Mouse (Mus musculus) liver, embryonic 16.5 days (tissue): Measurements from ENCODE around the gene Kalrn. TPM values are rescaled to one million over a fixed set of nuclear protein-coding genes. Genes with fewer than 3 reads are reported as not detected.

Source experiments
- ATAC-seq: fragments of 200-750 bp; cut with Nextera tagmentation; 2 replicates; pipeline ENCODE4 v1.8.0; 2017; ENCODE audit warnings: low read depth, mild to moderate bottlenecking, moderate number of reproducible peaks, moderate library complexity
- H3K27ac ChIP-seq: fragments of 300-500 bp; sonication (generic); 2 replicates; pipeline ENCODE4 v1.5.1; 2014; ENCODE audit warnings: mild to moderate bottlenecking, low read length
- H3K27me3 ChIP-seq: fragments of 300-500 bp; sonication (generic); 2 replicates; pipeline ENCODE4 v1.6.1; 2014; ENCODE audit warnings: low read depth, low read length, mixed read lengths; ENCODE audit not compliant: control insufficient read depth, insufficient read depth
- H3K36me3 ChIP-seq: fragments of 300-500 bp; sonication (generic); 2 replicates; pipeline ENCODE4 v1.6.1; 2014; ENCODE audit warnings: mild to moderate bottlenecking; ENCODE audit not compliant: control insufficient read depth, insufficient read depth
- H3K4me1 ChIP-seq: fragments of 300-500 bp; sonication (generic); 2 replicates; pipeline ENCODE4 v1.6.1; 2014; ENCODE audit warnings: low read depth, low read length, mixed read lengths; ENCODE audit not compliant: control insufficient read depth
- H3K4me2 ChIP-seq: fragments of 300-500 bp; sonication (generic); 2 replicates; pipeline ENCODE4 v1.6.1; 2014; ENCODE audit warnings: low read depth, low read length, mixed read lengths
- H3K4me3 ChIP-seq: fragments of 300-500 bp; sonication (generic); 2 replicates; pipeline ENCODE4 v1.5.1; 2014; ENCODE audit warnings: low read depth, mild to moderate bottlenecking, low read length
- H3K9ac ChIP-seq: fragments of 300-500 bp; sonication (generic); 2 replicates; pipeline ENCODE4 v1.6.1; 2014; ENCODE audit warnings: low read depth, low read length
- H3K9me3 ChIP-seq: fragments of 300-500 bp; sonication (generic); replicated peaks from 2 replicates; pipeline ENCODE4 v1.6.1; 2016; ENCODE audit warnings: low read length; ENCODE audit not compliant: control insufficient read depth
- WGBS: fragments of 180-500 bp; shearing (Covaris S2); extraction: QIAGEN DNeasy Blood & Tissue Kit; methylation state at CpG from one replicate; pipeline ENCODE4 v1.1.7; 2014; ENCODE audit not compliant: insufficient replicate concordance; 5-methylcytosine and 5-hydroxymethylcytosine counted together
- polyA plus RNA-seq: library from polyadenylated mRNA; unstranded; fragments of >200 nt; fragmentation: Nextera tagmentation; extraction: Ambion mirVana; gene quantifications from 2 replicates; pipeline ENCODE4 v1.2.1, GENCODE M21; 2015

Gene Kalrn
- polyA plus RNA-seq, 1 experiment from 2014 or later: 11.2 TPM

DNA sequence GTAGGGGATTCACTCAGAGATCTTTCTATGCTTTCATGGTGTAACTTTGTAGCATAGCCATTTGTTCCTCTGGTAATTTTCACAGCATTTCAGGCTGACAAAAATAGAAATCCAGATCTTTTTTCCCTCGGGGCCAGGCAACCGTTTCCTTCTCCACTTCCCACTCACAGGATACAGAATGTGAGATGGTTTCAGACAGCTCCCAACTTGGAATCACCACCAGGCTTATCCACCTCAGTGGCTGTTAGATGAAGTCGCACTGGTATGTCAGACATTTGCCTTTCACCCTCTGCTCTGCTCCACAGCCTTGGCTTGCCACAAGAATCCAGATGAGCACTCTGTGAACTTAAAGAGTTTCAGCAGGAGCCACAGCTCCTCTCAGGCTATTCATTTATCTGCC, 48.1 kb downstream of the Kalrn start:
- Histone ChIP-seq H3K4me1 (no peaks in the 10 kb centered on the region), H3K9ac (no peak overlapping the region), H3K27me3 (no peaks in the 10 kb centered on the region), H3K9me3 (no peaks in the 10 kb centered on the region), H3K4me3 (no peak overlapping the region), H3K4me2 (no peak overlapping the region), H3K27ac (no peak overlapping the region), H3K36me3 (no peaks in the 10 kb centered on the region)
- ATAC-seq: no peak
- 44% methylated on average over 3 of the region's 3 CpGs for WGBS

DNA sequence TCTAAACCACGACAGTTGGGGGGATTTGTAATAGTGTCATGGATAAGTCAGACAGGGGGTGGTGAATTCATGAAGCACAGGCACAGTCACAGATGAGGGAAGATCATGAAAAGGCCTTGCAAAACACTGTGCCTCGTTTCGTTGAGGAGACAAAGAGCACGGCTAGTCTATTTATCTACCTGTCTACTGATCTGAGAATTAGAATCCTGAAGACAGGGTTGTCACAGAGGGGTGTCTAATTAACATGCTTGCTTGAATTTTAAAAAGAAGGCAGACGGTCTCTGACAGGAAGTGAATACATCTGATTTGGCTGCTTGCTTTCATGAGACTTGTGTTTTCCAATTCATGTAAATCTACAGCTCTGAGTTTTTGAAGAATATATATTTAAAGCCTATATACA, 52.3 kb downstream of the Kalrn start:
- no peaks in the 10 kb centered on the region for H3K36me3 ChIP-seq
- H3K9ac ChIP-seq: no peak overlapping the region
- H3K4me2 ChIP-seq: no peak overlapping the region
- no peaks in the 10 kb centered on the region for H3K4me1 ChIP-seq
- WGBS: 63% methylated on average over 5 of the region's 5 CpGs
- no peaks in the 10 kb centered on the region for H3K9me3 ChIP-seq
- H3K27me3 ChIP-seq: no peaks in the 10 kb centered on the region
- ATAC-seq: no peak
- no peak overlapping the region for H3K4me3 ChIP-seq
- no peak overlapping the region for H3K27ac ChIP-seq

DNA sequence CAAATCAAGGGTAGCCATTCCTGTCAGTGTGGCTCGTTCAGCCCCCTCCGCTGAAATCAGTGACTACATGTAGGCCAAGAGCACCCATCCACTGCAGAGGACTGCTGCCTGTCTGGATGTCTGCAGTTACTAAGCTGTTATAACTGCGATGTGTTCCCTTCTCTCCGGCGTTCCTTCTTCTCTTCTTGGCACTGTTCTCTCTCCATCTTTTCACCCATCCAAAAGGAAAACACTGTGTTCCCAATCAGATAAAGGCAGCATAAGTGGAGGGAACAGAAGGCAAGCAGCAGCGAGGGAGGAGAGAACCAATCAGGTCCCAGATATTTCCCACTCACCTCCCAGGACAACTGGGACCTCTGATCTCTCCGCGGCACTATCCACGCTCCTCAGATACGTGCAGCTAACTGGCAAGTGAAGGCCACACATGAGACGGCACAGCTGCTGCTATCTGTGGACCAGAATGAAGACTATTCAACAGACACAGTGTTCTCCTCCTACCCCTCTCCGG, 56.4 kb downstream of the Kalrn start:
- no peak overlapping the region for H3K4me2 ChIP-seq
- no peaks in the 10 kb centered on the region for H3K4me1 ChIP-seq
- 74% methylated on average over 12 of the region's 12 CpGs for WGBS
- no peak overlapping the region for H3K27ac ChIP-seq
- no peaks in the 10 kb centered on the region for H3K36me3 ChIP-seq
- no peak for ATAC-seq
- no peak overlapping the region for H3K4me3 ChIP-seq
- no peaks in the 10 kb centered on the region for H3K9me3 ChIP-seq
- H3K9ac ChIP-seq: no peak overlapping the region
- no peaks in the 10 kb centered on the region for H3K27me3 ChIP-seq

DNA sequence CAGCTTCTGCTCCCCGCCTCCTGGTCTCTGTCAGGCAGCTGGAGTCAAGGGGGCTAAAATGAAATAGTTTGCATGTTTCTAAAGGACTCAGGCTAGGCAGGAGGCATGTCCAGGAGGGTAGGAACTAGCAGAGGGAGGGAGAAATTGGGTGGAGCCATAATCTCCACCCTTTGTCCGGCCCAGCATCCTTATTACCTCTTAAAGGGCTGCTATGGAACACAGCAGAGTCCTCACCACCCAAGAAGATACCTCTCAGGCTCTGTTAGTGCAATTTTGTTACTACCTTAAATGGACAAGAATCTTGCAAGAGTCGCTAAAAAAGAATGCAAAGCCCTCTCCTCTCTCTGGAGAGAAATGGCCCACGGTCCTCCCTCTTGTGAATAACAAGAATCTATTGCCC, 57.8 kb downstream of the Kalrn start:
- WGBS: 62% methylated on average over 4 of the region's 4 CpGs
- no peak for ATAC-seq

DNA sequence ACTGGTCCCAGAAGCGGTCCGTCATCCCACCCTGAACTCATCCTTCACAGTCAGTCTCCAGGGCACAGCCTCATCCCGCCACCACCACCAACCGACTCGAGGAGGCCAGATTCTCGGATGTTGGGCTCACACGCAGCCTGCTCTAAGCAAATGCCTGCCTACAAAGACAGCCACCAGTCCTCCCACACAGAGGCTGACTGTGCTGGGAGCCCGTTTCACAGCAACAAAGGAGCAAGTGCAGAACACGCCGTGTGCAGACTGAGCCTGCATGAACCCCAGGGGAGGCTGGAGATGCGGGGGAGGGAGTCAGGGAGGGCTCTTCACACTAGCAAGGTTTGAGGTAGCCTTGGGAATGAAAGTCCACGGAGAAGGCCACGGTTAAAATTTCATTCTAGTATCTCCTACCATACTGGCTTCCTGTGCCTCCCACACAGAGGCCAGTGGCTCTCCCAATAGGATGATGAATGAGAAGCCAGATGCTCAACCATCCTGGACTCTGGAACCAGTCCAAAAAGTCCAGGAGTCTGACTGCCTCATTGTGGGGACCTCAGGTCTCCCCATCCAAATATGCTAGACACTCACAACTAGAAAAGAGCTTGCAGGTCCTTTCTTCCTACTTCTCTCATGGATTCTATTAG, 59.3 kb downstream of the Kalrn start:
- WGBS: 63% methylated on average over 13 of the region's 13 CpGs

More for the DNA sequence above, 57.8 kb downstream of the Kalrn start:
- Histone ChIP-seq H3K4me1 (no peaks in the 10 kb centered on the region), H3K36me3 (no peaks in the 10 kb centered on the region), H3K4me3 (no peak overlapping the region), H3K9me3 (no peaks in the 10 kb centered on the region), H3K9ac (no peak overlapping the region), H3K27me3 (no peaks in the 10 kb centered on the region), H3K27ac (no peak overlapping the region), H3K4me2 (no peak overlapping the region)

DNA sequence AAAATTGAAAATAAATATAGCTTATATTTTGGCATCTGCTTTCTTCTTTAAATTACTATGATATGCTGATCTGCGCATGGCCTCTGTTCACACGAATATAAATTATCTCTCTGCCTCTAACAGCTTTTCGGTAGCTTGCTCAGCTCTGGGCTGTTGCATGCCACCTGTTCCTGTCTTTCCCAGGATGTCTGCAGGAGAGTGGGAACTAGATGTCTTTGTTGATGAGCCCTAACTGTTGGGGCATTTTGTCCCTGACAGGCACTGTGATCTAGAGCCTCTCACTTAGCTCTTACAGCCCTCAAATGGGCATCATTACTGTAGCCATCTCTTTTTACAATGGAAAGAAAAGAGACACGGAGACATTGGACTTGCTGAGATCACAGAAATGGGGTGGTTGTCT, 61.0 kb downstream of the Kalrn start:
- no peak overlapping the region for H3K9ac ChIP-seq
- no peak overlapping the region for H3K4me2 ChIP-seq
- H3K4me1 ChIP-seq: no peaks in the 10 kb centered on the region
- no peaks in the 10 kb centered on the region for H3K9me3 ChIP-seq
- H3K36me3 ChIP-seq: no peaks in the 10 kb centered on the region
- ATAC-seq: no peak
- H3K4me3 ChIP-seq: no peak overlapping the region
- WGBS: 68% methylated on average over 4 of the region's 4 CpGs
- H3K27me3 ChIP-seq: no peaks in the 10 kb centered on the region
- H3K27ac ChIP-seq: no peak overlapping the region

More for the DNA sequence above, 59.3 kb downstream of the Kalrn start:
- no peak for ATAC-seq
- no peak overlapping the region for H3K4me2 ChIP-seq
- no peak overlapping the region for H3K27ac ChIP-seq
- no peaks in the 10 kb centered on the region for H3K27me3 ChIP-seq
- no peaks in the 10 kb centered on the region for H3K9me3 ChIP-seq
- H3K4me1 ChIP-seq: no peaks in the 10 kb centered on the region
- no peak overlapping the region for H3K9ac ChIP-seq
- no peak overlapping the region for H3K4me3 ChIP-seq
- H3K36me3 ChIP-seq: no peaks in the 10 kb centered on the region

DNA sequence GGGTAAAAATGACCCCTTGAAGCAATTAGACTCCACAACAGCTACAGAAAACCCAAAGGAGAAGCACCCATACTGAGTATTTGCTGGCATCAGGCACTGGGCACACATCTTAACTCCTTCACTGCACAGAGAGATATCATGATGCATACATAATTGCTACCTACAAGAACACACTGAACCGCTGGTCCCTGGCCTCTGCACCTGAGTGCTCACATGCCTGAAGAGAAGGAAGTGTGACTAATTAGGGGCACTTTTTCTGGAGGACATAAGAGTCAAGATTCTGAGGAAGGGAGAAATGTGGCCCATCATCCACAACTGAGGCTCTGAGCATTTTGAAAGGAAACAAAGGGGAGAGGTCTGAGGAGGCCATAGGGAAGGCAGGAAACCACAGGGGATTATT, 65.2 kb downstream of the Kalrn start:
- H3K4me3 ChIP-seq: no peak overlapping the region
- 21% methylated on average over 1 of the region's 1 CpGs for WGBS
- ATAC-seq: no peak
- H3K27ac ChIP-seq: no peak overlapping the region
- no peak overlapping the region for H3K4me2 ChIP-seq
- H3K27me3 ChIP-seq: no peaks in the 10 kb centered on the region
- no peak overlapping the region for H3K9ac ChIP-seq
- H3K4me1 ChIP-seq: no peaks in the 10 kb centered on the region
- H3K9me3 ChIP-seq: no peaks in the 10 kb centered on the region
- H3K36me3 ChIP-seq: no peaks in the 10 kb centered on the region

DNA sequence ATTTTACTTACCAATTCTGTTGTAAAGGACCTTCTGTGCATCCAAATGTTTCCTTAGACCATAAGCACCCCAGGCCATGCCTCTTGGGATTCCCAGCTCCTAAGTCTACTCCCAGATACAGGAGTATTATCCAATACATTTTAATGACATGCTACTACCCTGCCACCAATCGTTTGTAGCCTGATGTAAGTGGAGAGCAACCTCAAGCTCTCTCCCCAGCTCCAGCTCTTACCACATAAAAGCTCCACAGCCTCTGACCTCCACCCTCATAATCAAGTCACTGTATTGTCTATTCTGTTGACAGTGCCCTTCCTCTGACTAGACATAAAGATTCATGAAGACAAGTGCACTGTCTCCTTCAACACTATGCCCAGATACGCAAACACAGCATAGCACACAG, 67.3 kb downstream of the Kalrn start:
- no peak overlapping the region for H3K9ac ChIP-seq
- 65% methylated on average over 2 of the region's 2 CpGs for WGBS

DNA sequence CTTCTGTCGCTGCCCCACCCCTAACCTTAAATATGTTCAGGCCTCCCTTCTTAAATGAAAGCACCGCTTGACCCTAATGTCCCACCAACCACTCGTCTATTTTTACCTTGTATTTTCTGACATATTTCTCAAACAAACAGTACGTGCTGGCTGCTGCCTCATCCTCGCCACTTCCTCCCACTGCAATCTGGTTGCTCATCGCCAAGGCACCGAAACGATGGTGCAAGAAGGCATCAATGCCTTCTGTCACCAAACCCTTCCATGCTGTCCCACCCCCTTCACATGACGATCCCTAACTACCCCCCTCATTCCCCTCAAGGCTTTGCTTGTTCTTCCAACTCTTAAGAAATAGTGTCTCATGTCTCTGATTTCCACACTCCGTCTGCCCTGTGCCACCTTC, 69.1 kb downstream of the Kalrn start:
- Histone ChIP-seq H3K4me1 (no peaks in the 10 kb centered on the region), H3K9ac (no peak overlapping the region), H3K4me2 (no peak overlapping the region), H3K36me3 (no peaks in the 10 kb centered on the region), H3K27me3 (no peaks in the 10 kb centered on the region), H3K4me3 (no peak overlapping the region), H3K9me3 (no peaks in the 10 kb centered on the region), H3K27ac (no peak overlapping the region)
- ATAC-seq: no peak
- 55% methylated on average over 10 of the region's 10 CpGs for WGBS

More for the DNA sequence above, 67.3 kb downstream of the Kalrn start:
- H3K4me1 ChIP-seq: no peaks in the 10 kb centered on the region
- no peaks in the 10 kb centered on the region for H3K27me3 ChIP-seq
- H3K4me2 ChIP-seq: no peak overlapping the region
- ATAC-seq: no peak
- H3K36me3 ChIP-seq: no peaks in the 10 kb centered on the region
- H3K9me3 ChIP-seq: no peaks in the 10 kb centered on the region
- no peak overlapping the region for H3K4me3 ChIP-seq
- no peak overlapping the region for H3K27ac ChIP-seq
